Mouse (Mus musculus): ENCODE measurements around the gene Ncs1.

Gene Ncs1

DNA sequence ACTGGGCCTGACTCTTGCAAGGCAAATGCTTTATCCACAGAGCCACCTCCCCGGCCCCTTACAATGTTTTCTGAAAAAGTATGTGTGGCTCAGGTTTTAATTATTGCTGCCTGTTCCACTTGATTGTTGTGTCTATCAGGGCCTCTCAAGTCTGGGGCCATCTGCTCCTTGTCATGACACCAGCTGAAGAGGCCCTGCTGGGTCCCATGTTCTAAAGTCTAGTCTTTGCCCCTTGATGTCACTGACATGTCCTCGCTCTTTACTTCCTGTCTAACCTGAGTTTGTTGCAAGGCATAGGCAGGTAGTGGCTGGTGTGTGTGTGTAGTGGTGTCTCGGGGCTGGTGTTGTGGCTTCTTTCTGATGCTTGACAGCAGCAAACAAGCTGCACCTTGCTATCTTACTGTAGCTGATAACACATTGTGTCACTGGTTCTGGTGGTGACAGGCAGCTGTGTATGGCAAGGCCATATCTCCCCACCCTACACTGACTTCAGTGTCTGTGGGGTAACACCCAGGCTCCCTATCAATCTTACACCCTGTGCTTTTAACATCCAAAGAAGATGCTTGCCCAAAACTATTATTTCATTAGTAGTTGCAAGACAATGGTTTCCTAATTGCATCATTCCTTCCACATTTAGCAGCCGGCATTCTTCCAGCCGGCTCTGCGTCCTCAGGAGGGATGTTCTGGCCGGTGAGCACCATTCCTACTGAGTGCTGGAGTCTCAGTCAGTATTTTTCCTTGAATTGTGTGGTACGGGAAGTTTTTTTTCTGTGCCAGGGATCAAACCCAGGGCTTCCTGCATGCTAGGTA, 96.3 kb downstream of the Ncs1 start:
- no peak for DNase-seq
